Mouse (Mus musculus) adrenal gland, postnatal 14 days (tissue): ENCODE results near the gene Gm15155. TPM values are rescaled to one million over a fixed set of nuclear protein-coding genes. Genes with fewer than 3 reads are reported as not detected.
"Not testable (repeated sequence)": the region's sequence is repeated elsewhere in the genome, so short reads cannot be mapped to it uniquely, and the experiment has no call there.

Experiments used
- DNase-seq: peaks from one replicate; pipeline ENCODE4 v3.0.0; 2021; ENCODE audit warnings: mixed read lengths
- total RNA-seq: library from RNA; stranded (reverse); gene quantifications from 2 replicates; pipeline ENCODE4 v1.2.3, GENCODE M21; 2021

The Gm15155 gene
- total RNA-seq, 1 experiment from 2014 or later, result not detected

- no peak for DNase-seq
These were observed 531.2 kb downstream of the Gm15155 start for GRCm38 (mm10) chrX:156155776-156156175.

GRCm38 (mm10) chrX:156171587-156171986 is 547.0 kb downstream of the Gm15155 start:
- DNase-seq, result no peak

GRCm38 (mm10) chrX:156303806-156304205 is 679.3 kb downstream of the Gm15155 start:
- not testable (repeated sequence) for DNase-seq

Other genes with a start within 250 kb of the Gm15155 start
- gene Ptchd1, start 927 bp upstream of the Gm15155 start, total RNA-seq, result 0.15 and 0.68 TPM in 2 replicates